Mouse (Mus musculus) adrenal gland, postnatal 25 days (tissue): ENCODE measurements around the gene Calr3. TPM values are rescaled to one million over a fixed set of nuclear protein-coding genes. Genes with fewer than 3 reads are reported as not detected.

Source experiments
- DNase-seq: peaks from one replicate; pipeline ENCODE4 v3.0.0; 2021; ENCODE audit warnings: mixed read lengths
- long read RNA-seq: library from polyadenylated mRNA; stranded (forward); transcript quantifications from one replicate; pipeline ENCODE4 v2.0.0, GENCODE M21; 2021
- total RNA-seq: library from RNA; stranded (reverse); gene quantifications from 2 replicates; pipeline ENCODE4 v1.2.3, GENCODE M21; 2021

Gene Calr3
- total RNA-seq = 2.4 and 3.6 TPM in 2 replicates
- long read RNA-seq, transcript Calr3-201 (9 exons, 1,769 nt) = major isoform, 7 of 8 reads
- long read RNA-seq, partial matches to known transcripts = 0 of 8 reads
- long read RNA-seq, other reads (novel, unspliced or antisense) = 0 of 8 reads

- DNase-seq = peak; percentile 96
Measured at GRCm38 (mm10) chr8:72443338-72443993, at the start of gene Calr3, which contains the start of gene 1700030K09Rik. TSS of gene Calr3 (minus strand) at chr8:72443870. TSS of gene 1700030K09Rik (plus strand) at chr8:72443880.

GRCm38 (mm10) chr8:72493381-72493780, 49.7 kb upstream of the Calr3 start:
- no peak for DNase-seq

- DNase-seq = peak; percentile 100
Measured at GRCm38 (mm10) chr8:72492622-72493081, 49.0 kb upstream of the Calr3 start.

GRCm38 (mm10) chr8:72491680-72492621, 48.3 kb upstream of the Calr3 start, which contains the start of gene Slc35e1:
TSS of gene Slc35e1 (minus strand) at chr8:72492614.
- peak; percentile 32 for DNase-seq

- no peak for DNase-seq
Measured at GRCm38 (mm10) chr8:72491017-72491416, 47.3 kb upstream of the Calr3 start.

GRCm38 (mm10) chr8:72487014-72487413, 43.3 kb upstream of the Calr3 start:
- DNase-seq = no peak

GRCm38 (mm10) chr8:72485456-72486199, 42.0 kb upstream of the Calr3 start:
- no peak for DNase-seq

GRCm38 (mm10) chr8:72474826-72475546, 31.3 kb upstream of the Calr3 start, which contains the start of gene Cherp:
TSS of gene Cherp (minus strand) at chr8:72475226.
- peak; percentile 95 for DNase-seq

- DNase-seq = no peak
Measured at GRCm38 (mm10) chr8:72470684-72471083, 27.0 kb upstream of the Calr3 start.

- DNase-seq = no peak
Measured at GRCm38 (mm10) chr8:72469984-72470383, 26.3 kb upstream of the Calr3 start.

- DNase-seq = no peak
Measured at GRCm38 (mm10) chr8:72469243-72469642, 25.6 kb upstream of the Calr3 start.

GRCm38 (mm10) chr8:72464211-72464610, 20.5 kb upstream of the Calr3 start:
- no peak for DNase-seq

- DNase-seq = no peak
Measured at GRCm38 (mm10) chr8:72459881-72460533, 16.3 kb upstream of the Calr3 start.

- no peak for DNase-seq
Measured at GRCm38 (mm10) chr8:72458457-72458856, 14.8 kb upstream of the Calr3 start.

GRCm38 (mm10) chr8:72457806-72458205, 14.1 kb upstream of the Calr3 start:
- no peak for DNase-seq

GRCm38 (mm10) chr8:72455317-72455716, 11.6 kb upstream of the Calr3 start:
- DNase-seq = no peak

GRCm38 (mm10) chr8:72453904-72454303, 10.2 kb upstream of the Calr3 start:
- no peak for DNase-seq

- DNase-seq = no peak
Measured at GRCm38 (mm10) chr8:72451516-72451915, 7.8 kb upstream of the Calr3 start.

- no peak for DNase-seq
Measured at GRCm38 (mm10) chr8:72445071-72445470, 1.4 kb upstream of the Calr3 start.

GRCm38 (mm10) chr8:72443994-72444350, 302 bp upstream of the Calr3 start:
- DNase-seq = no peak
